Mouse (Mus musculus): Measurements from ENCODE around the gene 5330417H12Rik. TPM values are rescaled to one million over a fixed set of nuclear protein-coding genes. Genes with fewer than 3 reads are reported as not detected.

5330417H12Rik gene
- total and polyA plus RNA-seq, 3 experiments, result not detected

GRCm38 (mm10) chr7:107592641-107593040 is 32.3 kb downstream of the 5330417H12Rik start:
- H3K36me3 ChIP-seq (replicated peaks), result no peaks in the 10 kb centered on the region
- DNase-seq (ENCODE audit: low spot score), result no peak
- no peak for TF ChIP-seq TAL1 (conservative IDR thresholded peaks at IDR 0.05; ENCODE audit: low read depth, low read length)
- no peak for TF ChIP-seq POLR2AphosphoS5 (IDR thresholded peaks at IDR 0.05; ENCODE audit: insufficient replicate concordance, low read depth, low read length)
- no peak for TF ChIP-seq GATA2 (IDR thresholded peaks at IDR 0.05; ENCODE audit: borderline replicate concordance, low read depth, low read length)
- TF ChIP-seq CTCF (IDR thresholded peaks at IDR 0.05; ENCODE audit: low read depth, low read length), result no peak
- TF ChIP-seq GATA1 (IDR thresholded peaks at IDR 0.05; ENCODE audit: borderline replicate concordance, low read length), result no peak
- peaks cover 39% of the 10 kb centered on the region for H3K9me3 ChIP-seq (replicated peaks)
- ATAC-seq (ENCODE audit: extremely low read depth, insufficient number of reproducible peaks, low FRiP score, poor library complexity, severe bottlenecking), result no peak
- H3K4me3 ChIP-seq (ENCODE audit: low read depth, low read length), result no peak overlapping the region
- H3K4me1 ChIP-seq (ENCODE audit: insufficient read depth, low read depth, low read length), result no peaks in the 10 kb centered on the region
- no peaks in the 10 kb centered on the region for H3K27me3 ChIP-seq (ENCODE audit: insufficient read depth, low read length)

- H3K9me3 ChIP-seq (replicated peaks), result peaks cover 13% of the 10 kb centered on the region
- TF ChIP-seq CTCF (IDR thresholded peaks at IDR 0.05; ENCODE audit: low read depth, low read length) (no peak), TAL1 (conservative IDR thresholded peaks at IDR 0.05; ENCODE audit: low read depth, low read length) (no peak), GATA2 (IDR thresholded peaks at IDR 0.05; ENCODE audit: borderline replicate concordance, low read depth, low read length) (no peak), GATA1 (IDR thresholded peaks at IDR 0.05; ENCODE audit: borderline replicate concordance, low read length) (no peak)
- H3K27me3 ChIP-seq (ENCODE audit: insufficient read depth, low read length), result no peaks in the 10 kb centered on the region
- no peak for DNase-seq (ENCODE audit: low spot score)
- H3K4me1 ChIP-seq (ENCODE audit: insufficient read depth, low read depth, low read length), result no peaks in the 10 kb centered on the region
- ATAC-seq (ENCODE audit: extremely low read depth, insufficient number of reproducible peaks, low FRiP score, poor library complexity, severe bottlenecking), result no peak
- H3K36me3 ChIP-seq (replicated peaks), result no peaks in the 10 kb centered on the region
- H3K4me3 ChIP-seq (ENCODE audit: low read depth, low read length), result no peak overlapping the region
Measured at GRCm38 (mm10) chr7:107574276-107574675, 50.7 kb downstream of the 5330417H12Rik start.

Other genes starting within 250 kb of the 5330417H12Rik start
- gene Olfml1, start 57.7 kb downstream of the 5330417H12Rik start, total RNA-seq (2014; fragmentation: Nextera tagmentation), result not detected in 2 replicates
- gene Olfml1, start 57.7 kb downstream of the 5330417H12Rik start, total RNA-seq (2017), result 0.17 TPM in 1 of 2 replicates, not detected in the other
- not detected in 2 replicates for gene Olfml1, start 57.7 kb downstream of the 5330417H12Rik start, polyA plus RNA-seq (2012)
- gene Ppfibp2, start 30.0 kb downstream of the 5330417H12Rik start, total RNA-seq (2014; fragmentation: Nextera tagmentation), result not detected in 2 replicates
- gene Ppfibp2, start 30.0 kb downstream of the 5330417H12Rik start, total RNA-seq (2017), result 0.06 and 0.27 TPM in 2 replicates
- not detected in 2 replicates for gene Ppfibp2, start 30.0 kb downstream of the 5330417H12Rik start, polyA plus RNA-seq (2012)
- not detected in 2 replicates for gene Cyb5r2, start 132.9 kb upstream of the 5330417H12Rik start, total RNA-seq (2014; fragmentation: Nextera tagmentation)
- not detected in 2 replicates for gene Cyb5r2, start 132.9 kb upstream of the 5330417H12Rik start, total RNA-seq (2017)
- not detected in 2 replicates for gene Cyb5r2, start 132.9 kb upstream of the 5330417H12Rik start, polyA plus RNA-seq (2012)
- not detected in 2 replicates for gene Ovch2, start 176.0 kb upstream of the 5330417H12Rik start, total RNA-seq (2014; fragmentation: Nextera tagmentation)
- gene Ovch2, start 176.0 kb upstream of the 5330417H12Rik start, total RNA-seq (2017), result not detected in 2 replicates
- not detected in 2 replicates for gene Ovch2, start 176.0 kb upstream of the 5330417H12Rik start, polyA plus RNA-seq (2012)
- not detected in 2 replicates for gene Olfr467, start 187.1 kb upstream of the 5330417H12Rik start, total RNA-seq (2014; fragmentation: Nextera tagmentation)
- gene Olfr467, start 187.1 kb upstream of the 5330417H12Rik start, total RNA-seq (2017), result 0.12 TPM in 1 of 2 replicates, not detected in the other
- gene Olfr467, start 187.1 kb upstream of the 5330417H12Rik start, polyA plus RNA-seq (2012), result not detected in 2 replicates
- not detected in 2 replicates for gene Olfr469, start 200.4 kb upstream of the 5330417H12Rik start, total RNA-seq (2014; fragmentation: Nextera tagmentation)
- gene Olfr469, start 200.4 kb upstream of the 5330417H12Rik start, total RNA-seq (2017), result 0.12 and 0.27 TPM in 2 replicates
- gene Olfr469, start 200.4 kb upstream of the 5330417H12Rik start, polyA plus RNA-seq (2012), result not detected in 2 replicates
- gene Olfr470, start 222.3 kb upstream of the 5330417H12Rik start, total RNA-seq (2014; fragmentation: Nextera tagmentation), result not detected in 2 replicates
- gene Olfr470, start 222.3 kb upstream of the 5330417H12Rik start, total RNA-seq (2017), result 0.27 TPM in 1 of 2 replicates, not detected in the other
- gene Olfr470, start 222.3 kb upstream of the 5330417H12Rik start, polyA plus RNA-seq (2012), result not detected in 2 replicates